Mouse (Mus musculus) CD4-positive, CD25-positive, alpha-beta regulatory T cell, adult 2 months (primary cell): ENCODE results near the gene Ankfn1.

Experiments
- DNase-seq: peaks from one replicate; pipeline ENCODE4 v3.0.0-alpha.2; 2012; ENCODE audit warnings: low read depth, low spot score

Gene Ankfn1

DNA sequence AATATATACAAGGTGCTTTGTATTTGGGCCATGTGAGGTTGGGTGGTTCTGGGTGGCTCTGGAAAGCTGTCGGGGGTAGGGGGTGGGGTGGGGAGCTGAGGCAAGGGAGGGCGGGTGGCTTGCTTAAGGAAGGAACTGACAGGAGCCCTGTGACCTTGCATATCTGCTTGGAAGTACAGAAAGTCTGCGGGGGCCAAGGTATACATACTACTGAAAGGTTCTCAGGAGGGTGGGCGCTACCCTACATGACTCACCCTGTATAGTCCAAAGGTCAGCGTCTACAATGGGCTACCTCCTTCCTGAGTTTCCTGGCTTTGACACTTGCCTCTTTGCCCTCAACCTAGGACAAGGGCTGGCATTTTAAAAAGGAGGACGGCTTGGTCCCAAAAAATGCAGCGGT is 407.1 kb downstream of the Ankfn1 start:
- no peak for DNase-seq

DNA sequence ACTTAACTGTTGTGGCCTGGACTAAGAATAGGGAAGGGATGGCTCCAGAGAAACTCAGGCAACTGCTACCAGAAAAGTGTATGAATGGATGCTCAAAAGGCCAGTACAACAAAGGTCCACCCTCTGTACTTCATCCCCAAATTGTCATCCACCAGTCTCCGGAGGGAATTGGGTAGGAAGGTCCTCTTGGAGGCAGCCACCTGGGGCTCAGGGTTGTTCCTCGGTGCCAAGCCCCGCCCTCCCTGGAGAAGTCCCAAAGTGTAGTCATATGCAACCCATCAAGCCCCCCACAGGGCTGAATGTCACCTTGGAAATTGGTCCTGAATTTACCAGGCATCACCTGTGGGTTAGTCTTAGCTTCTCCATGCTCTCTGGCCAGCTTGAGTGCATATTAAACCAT is 413.5 kb downstream of the Ankfn1 start:
- DNase-seq: no peak

DNA sequence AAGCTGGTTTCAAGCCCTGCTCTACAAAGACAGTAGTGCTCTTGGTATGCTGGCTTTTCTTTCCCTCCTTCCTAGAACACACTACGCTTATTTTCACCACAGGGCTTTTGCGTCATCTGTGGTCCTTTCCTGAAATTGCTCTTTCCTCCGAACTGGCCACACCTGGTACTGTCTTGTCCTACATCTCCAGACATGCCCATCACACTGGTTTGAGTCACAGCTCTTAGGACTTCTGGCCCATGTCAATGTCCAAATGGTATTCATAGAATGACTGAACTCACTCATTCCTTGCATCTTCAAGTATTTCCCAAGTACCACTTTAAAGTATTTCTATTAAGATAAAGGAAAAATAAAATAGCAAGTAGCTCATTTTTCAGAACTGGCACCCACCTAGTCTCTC is 416.6 kb downstream of the Ankfn1 start:
- no peak for DNase-seq

DNA sequence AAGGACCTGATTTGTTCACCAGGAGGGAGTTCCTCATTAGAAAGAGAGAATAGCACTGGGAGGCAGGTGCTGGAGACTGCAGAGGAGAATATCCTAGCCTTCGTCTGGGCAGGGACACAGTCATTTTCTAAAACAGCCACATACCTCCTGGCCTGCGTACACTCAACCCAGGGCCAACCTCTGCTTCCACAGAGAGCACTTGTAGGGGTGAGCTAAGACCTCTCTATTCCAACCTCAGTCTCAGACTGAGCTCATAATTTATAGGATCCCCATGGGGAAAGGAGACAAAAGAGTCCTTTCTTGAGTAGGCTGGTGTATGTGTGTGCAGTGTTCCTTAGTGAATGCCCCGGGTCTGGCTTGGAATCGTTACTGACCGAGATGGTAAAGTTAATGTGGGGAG is 418.9 kb downstream of the Ankfn1 start:
- DNase-seq: no peak

DNA sequence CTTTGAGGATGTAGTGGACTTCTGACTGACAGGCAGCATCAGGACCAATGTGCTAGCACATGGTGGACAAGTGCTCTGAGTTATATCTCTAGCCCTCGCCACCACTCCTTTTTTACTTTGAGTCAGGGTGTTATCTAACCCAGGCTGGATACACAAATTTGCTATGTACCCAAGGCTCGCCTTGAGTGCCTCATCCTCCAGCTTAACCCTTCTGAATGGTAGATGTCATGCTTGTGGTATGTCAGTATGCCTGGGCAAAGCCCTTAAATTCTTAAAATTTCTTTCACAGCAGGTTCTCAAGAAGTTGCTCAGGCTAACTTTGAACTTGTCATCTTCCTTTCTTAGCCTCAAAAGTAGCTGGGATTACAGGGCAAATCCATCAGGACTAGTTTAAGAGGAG is 421.0 kb downstream of the Ankfn1 start:
- DNase-seq: no peak

DNA sequence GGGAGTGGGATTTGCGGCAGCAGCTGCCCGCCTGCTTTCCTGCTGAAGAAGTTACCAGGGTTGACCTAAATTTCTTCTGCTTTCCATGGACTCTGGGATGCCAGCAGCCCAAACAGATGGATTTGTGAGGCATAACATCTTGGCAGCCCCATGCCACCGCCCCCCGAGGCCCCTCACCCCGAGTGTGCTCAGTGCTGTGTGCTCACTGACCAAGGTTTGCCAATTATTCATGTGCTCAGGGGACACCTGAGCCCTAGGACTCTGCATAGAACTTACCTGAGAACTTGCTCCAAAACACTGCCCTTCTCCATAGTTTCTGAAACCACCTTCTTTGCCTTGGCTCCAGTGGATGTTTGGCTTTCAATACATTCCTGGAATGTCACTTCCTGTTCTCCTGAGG is 421.4 kb downstream of the Ankfn1 start:
- no peak for DNase-seq

DNA sequence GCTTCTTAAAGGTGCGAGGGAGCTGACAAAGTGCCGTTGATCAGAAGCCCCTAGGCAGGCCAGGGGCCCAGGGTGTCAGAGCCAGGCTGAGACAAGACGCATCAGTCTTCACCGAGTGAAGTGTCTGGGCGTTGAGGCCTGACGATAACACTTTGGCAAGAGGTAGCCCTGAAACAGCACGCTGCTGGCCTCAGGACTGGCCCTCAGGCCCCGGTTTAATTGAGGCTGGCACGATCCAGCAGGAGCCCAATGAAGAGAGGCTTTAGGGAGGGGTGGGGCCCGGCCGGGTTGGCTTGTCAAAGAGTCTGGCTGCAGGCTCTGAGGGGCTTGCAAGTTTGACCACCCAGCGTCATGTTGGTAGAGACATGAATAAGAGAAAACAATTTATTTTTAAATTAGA is 437.2 kb downstream of the Ankfn1 start:
- DNase-seq: no peak
